Mouse (Mus musculus): ENCODE data around the gene Tec.

Tec gene

DNA sequence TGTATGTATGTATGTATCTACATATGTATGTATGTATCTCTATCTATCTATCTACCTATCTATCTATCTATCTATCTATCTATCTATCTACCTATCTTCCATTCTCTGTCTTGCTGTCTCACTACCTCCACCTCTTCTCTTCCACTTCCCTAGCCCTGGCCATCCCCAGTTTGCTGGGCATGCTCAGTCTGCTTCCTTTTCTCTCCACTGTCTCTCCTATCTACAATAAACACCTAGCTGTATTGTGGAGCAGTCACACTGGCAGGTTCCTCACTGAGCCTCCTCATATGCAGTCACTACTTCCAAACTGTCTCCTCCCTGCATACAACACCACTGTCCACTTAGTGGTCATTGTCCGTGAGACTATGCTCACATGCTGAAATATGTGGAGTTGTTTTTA is 135.4 kb downstream of the Tec start:
- DNase-seq (ENCODE audit: low spot score): no peak

DNA sequence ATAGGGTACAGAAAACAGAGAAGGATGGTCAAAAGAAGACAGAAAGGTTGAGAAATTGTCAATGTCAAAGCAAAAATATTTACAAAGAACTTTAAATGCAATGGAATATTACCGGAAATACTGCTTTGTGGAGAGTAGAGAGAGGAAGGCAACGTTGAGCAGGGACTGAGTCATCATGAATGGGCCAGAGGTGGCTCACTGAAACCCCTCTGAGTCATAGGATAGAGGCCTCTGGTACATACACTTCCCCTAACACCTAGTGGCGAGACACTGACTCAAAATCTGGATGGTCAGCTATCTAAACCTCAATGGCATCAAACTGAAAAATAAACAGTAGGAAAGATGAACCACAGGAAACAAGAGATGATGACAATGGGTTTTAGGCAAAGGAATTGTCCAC is 142.9 kb downstream of the Tec start:
- DNase-seq (ENCODE audit: low spot score): no peak

DNA sequence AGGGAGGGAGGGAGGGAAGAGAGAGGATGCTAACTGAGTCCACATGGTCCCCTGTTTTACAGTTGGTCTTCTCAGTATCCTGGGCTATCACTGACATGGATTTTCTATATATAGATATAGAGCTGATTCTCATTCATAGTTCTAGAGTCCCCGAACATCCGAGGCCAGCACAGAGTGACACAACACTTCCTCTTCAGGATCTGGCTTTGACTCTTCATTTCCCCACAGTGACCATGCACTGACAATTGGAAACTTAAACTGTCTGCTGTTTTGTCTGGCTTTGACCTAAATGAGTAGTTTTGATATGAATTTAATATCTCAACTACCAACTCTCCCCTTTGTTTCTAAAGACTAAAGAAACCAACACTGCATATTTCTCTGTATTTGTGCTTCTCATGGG is 144.9 kb downstream of the Tec start:
- DNase-seq (ENCODE audit: low spot score): no peak

DNA sequence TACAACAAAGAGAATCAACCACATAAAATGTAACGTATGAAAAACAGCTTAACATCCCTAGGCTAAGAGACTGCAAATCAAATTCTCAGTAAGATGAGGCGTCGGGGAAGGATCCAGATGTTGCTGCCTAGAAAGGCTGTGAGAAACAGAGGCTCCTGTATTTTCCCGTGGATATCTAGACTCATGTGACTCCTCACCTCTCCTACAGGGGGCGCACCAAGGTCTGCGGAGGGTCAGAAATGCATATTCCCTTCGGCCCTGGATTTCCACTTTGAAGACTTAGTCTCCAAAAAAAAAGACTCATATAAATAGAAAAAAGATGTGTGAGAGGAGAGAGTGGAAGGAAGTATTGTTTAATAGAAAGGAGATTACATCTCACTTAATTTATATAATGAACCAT is 147.7 kb downstream of the Tec start:
- no peak for DNase-seq (ENCODE audit: low spot score)

DNA sequence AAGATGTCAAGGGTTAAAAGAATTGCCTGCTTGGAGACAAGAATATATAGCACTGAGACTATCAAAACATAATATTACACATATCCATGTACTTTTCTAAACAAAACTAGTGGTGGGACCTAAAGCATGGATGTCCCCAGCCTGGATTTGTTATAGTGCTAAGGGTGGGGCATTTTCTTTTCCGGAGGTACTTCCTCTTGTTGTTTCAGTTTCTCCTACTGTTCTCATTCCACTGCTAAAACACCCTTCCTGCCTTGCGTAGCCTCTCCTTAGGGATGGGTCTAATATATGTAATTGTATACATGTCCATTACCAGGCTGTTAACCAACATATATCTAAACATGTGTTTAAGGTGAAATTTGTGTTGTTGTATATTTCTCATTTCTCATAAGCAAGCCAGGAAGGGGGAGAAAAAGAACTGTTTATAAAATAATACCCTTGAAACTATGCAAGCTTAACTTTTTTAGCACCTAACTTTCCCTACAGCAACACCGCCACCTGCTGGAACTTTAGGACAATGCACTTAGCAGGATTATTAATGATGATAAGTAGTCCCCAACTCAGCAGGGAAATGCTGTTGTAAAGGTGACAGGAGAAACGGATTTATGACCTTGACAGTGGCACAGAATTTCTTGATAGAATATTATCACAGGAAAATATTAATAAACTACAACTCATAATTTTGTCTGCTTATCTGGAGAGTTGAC is 157.6 kb downstream of the Tec start:
- DNase-seq (ENCODE audit: low spot score): peak; percentile 74

DNA sequence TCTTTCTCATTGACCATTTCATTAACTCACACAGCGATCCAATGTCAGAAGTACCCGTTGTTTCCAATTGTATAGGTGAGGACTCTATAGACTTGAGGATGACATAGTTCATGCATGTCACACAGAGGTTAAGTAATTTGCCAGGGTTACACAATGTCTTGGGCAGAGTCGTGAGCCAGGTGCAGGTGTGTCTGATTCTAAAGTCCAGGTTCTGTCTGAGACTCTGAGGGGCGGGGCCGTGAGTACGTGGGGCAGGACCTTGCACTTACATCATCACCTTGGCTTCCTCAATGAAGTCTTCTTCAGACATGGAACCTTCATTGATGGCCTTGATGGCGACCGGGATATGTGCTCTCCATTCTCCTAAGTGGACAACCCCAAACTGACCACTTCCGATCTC is 158.3 kb downstream of the Tec start:
- no peak for DNase-seq (ENCODE audit: low spot score)

DNA sequence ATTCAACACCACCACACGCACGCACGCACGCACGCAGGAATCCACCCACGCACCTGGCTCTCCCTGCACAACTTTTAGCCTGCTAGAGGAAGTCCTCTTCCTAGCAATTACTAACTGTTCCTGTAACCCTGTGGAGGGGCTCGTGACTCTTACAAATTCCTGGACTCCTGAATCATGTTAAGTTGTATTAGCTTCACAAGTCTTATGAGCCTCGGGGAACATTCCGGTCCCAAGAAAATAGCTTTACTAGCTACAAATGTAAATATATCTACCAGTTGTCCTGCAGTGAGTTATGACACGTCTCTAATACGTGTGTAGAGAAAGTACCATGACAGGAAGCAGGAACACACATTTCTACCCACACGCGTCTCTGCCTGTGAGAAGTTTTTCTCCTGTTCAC is 158.8 kb downstream of the Tec start:
- no peak for DNase-seq (ENCODE audit: low spot score)

DNA sequence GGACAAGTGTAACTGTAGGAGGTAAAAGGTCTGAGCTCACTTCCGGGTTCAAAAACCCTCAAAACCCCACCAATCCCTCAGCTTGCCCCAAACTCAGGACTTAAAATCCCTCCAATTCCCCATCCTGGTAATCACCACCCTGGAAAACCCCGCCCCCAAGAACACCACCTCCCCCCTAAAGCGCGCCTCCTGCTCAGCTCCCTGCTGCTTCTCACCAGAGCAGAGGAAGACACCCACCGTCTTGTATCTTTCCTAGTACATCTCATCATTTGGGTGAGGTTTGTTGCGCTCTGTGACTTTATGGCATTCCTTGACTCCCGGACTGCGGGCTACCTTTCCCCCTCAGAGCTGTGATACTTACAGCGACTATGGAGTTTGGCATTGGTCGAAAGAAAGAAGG is 161.6 kb downstream of the Tec start:
- no peak for DNase-seq (ENCODE audit: low spot score)

DNA sequence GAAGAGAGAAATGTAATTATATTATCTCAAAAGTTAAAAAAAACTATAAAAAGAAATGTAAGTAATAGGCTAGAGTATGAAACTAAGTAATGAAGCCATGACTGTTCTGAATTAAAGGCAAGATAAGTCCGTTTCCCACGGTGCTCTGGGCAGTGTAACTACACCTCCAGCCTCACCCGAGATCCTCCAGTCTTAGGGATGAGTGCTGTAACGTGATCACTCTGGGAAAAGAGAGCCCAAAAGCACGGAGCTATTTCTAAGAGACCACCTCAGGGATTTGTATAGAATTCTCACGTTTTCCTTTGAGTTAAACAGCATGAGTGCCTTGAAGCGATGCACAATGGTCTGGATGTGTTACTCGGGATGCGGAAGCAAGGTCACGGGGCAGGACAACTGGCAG is 162.2 kb downstream of the Tec start:
- no peak for DNase-seq (ENCODE audit: low spot score)
